Mouse (Mus musculus) cerebellum, adult 8-10 months (tissue): ENCODE measurements at regions not wholly inside any gene's neighbourhood (a gene's known extent, or its start where the extent isn't known, plus 50 kb on each side); places are given as distances from the start of the nearest gene placed in this dataset.

Experiments used
- DNase-seq: peaks from one replicate; pipeline ENCODE4 v3.0.0; 2022

DNA sequence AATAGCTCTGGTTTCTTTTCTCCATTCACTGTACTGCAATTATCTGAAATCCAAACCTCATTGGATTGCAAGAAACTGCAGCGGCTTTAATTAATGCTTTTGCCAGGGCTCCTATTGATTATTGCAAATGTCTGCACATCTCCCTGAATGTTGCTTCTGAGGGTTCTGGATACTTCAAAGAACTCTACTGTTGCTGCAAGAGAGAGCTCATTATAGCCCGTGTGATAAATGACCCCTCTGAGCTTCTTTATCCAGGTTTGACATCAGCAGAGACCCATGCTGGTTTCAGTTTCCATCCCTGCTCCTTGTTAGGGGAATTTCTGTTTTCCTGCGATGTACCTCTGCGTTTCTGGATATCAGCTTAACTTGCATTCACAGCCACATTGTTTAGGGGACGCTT lies 78.4 kb upstream of the Nav3 start:
- DNase-seq, result no peak

GRCm38 (mm10) chr10:110542712-110543111 lies 86.7 kb upstream of the Nav3 start:
- DNase-seq, result no peak

- peak; percentile 4 for DNase-seq
Observed at GRCm38 (mm10) chr10:110548391-110548790, 92.4 kb upstream of the Nav3 start.

DNA sequence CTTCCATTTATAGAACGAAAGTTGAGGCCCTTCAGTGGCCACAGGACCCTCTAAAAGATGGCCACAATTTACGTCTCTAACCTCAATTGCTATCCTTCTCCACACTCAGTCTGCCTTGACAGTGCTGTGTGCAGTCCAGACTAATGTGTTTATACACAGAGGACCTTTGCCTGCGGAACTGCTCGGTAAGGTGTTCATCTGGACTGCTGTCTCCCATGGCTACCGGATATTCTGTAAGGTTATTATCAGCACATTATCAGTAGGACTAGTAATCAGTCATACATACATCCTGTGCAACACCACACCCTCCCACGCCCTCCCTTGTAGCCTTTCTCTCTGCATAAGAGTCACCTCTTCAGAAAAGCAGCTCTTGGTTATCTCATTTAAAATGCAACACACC lies 98.0 kb upstream of the Nav3 start:
- no peak for DNase-seq

DNA sequence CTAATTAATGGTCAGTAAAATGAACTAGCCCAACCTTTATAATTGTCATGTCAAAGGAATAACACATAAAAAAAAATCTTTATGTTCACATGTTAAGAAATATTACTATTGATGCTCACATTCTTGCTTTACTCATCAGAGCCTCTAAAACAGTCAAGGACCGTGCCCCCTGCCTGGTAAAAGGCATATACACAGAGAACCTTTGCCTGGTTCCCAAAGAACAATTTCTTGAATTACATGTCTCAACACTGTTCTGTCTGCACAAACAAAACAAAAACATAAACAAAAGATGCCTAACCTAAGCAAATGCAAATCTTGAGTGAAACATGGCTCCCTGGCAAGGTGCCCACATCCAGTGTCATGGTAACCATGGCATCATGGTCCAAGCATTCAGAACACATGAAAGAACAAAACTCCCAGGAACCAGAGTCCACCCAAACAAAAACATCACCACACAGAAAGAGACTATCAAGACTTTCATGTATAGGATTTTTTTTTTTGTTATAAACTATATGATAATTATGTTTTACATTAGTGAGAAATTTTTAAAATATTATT lies 100.4 kb upstream of the Nav3 start:
- DNase-seq, result no peak

DNA sequence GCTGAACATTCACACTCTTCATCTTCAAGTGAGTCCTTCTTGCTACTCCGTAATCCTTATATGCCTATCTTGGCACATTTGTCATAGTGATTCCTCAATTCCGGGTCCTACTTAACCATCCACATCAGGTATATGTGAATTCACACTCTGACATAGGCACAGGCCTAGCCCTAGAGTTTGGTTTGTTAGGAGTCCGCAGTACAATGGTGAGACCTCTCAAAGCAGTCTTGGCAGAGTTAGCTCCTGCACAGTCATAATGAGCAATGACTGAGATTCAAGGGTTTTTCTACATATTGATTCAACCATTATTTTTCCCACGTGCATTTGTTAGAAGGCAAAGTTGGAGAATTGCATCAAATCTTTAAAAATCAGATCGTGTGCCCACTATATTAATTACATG lies 107.1 kb upstream of the Nav3 start:
- DNase-seq, result no peak

DNA sequence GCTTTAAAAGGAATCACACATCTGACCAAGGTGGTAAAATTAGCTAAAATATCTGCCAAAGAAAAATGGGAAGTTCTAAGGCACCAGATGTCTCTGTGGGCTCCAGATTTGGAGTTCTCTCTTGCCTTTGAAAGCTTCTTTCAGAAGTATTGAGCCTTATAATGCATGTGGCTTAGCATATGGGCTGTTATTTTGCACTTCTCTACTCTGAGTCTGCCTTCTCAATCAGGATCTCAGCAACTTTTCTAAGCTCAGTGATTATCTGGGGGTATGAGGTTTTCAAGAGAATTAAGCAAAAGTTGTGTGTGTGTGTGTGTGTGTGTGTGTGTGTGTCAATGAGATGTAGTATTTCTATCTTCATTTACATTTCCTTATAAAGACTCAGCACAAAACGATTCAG lies 107.6 kb upstream of the Nav3 start:
- DNase-seq, result no peak

DNA sequence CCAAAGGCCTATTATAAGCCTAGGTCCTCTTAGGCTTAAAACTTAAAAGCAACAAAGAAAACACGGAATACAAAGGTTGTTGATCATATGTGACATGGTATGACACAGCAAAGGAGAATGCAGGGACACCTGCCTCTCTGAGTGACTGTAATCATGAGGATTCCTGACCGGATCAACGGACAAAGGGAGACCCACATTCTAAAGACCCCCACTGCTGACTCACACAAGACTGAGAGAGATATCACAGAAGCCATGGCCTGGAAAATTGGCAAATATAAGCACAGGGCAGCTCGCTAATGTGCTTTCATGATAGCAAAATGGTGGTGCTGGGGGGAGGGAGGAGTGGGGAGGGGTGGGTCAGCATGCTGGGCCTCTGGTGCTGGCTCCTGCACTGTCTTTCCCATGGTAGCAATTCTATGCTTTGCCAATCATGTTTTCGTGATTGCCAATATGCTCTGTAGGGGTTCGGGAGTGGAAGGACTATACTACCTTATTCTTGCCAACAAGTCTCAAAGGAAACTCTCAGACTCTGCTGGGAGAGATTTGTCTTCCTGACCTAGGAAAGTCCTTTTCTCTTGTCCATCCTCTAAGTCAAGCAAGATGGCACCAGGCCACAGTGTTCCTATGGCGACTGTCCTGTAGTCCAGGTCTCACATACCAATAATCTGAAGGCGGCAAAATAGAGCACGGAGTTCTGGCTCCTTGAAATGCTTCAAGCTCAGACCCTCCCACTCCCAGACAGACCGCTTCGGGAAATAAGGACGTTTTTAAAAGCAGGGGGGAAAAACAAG lies 110.5 kb upstream of the Nav3 start:
- DNase-seq, result no peak

DNA sequence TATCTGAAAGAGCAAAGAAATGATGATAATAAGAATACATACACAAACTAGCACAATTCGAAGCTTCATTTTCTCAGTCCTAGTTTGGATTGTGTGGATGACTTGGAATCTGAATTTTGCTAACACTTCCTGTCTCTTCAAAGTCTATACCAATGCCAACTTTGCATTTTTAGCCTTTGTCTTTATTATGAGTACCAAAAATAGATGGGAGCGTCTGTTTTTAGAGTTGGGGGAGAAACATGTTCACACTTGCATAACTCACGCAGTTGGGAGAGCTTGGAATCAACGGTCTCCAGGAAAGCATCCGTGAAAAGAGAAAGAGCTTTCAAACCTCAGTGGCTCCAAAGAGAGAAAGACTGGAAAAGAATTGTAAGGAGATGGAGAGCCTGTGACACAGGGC lies 114.5 kb upstream of the Nav3 start:
- no peak for DNase-seq

GRCm38 (mm10) chr10:110571179-110571578 lies 115.2 kb upstream of the Nav3 start:
- no peak for DNase-seq

GRCm38 (mm10) chr10:110573530-110573929 lies 117.5 kb upstream of the Nav3 start:
- no peak for DNase-seq

- DNase-seq, result no peak
Observed at GRCm38 (mm10) chr10:110586029-110586428, 130.0 kb upstream of the Nav3 start.

DNA sequence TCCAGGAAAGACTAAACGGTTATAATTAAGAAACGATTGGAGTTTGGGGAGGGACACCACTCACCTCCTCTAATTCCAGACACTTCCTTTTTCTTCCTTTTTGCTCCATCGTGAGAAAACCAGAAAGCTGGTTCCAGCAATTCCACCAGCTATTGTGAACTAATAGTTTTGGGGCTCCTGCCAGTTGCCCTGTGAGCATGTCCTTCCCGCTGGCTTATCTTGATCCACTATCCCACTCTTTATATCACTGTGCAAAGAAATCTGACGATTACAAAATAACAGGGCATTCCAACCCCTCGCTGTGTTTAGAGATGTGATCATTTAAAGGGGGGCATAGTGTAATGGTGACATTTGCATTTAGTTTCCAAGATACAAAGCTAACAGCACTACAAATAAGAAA lies 130.5 kb upstream of the Nav3 start:
- DNase-seq, result no peak

- DNase-seq, result no peak
Observed at GRCm38 (mm10) chr10:110587529-110587928, 131.5 kb upstream of the Nav3 start.

- no peak for DNase-seq
Observed at GRCm38 (mm10) chr10:110600352-110600853, 144.4 kb upstream of the Nav3 start.

DNA sequence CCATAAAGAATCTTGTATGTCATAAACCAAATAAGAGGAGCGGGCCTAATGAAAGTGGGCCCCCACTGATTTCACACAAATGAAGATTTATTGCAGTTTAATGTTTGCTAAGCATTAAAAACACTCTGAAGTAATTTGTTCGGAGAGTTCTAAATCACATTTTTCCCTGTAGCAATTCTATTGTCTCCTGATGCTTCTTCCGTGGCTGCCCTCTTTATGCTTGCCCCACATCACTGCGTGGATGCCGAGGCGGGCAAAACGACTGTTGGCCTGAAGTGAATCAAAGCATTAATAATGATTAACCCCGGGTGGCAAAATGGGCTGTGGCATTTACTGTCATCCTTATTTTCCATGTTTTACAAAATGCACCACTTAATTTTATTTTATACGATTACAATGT lies 134.9 kb upstream of the E2f7 start:
- no peak for DNase-seq

- DNase-seq, result no peak
Observed at GRCm38 (mm10) chr10:110617004-110617403, 128.2 kb upstream of the E2f7 start.

DNA sequence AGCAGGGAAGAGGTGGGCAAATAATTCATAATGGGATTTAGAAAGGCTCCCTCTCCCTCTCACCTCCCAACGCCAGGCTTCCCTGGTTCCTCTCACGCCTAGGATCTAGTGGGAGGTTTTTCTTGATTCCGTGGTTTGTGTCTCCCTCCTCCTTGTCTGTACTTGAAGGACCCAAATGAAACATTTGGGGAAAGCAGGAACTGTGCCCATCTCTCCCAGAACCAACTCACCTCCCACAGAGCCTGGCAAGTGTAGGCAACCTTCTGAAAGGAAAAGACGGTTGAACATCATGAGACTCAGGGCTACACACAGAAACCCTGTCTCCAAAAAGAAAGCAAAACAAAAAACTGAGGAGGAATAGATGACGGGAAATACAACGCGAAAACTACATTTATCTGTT lies 126.0 kb upstream of the E2f7 start:
- no peak for DNase-seq

DNA sequence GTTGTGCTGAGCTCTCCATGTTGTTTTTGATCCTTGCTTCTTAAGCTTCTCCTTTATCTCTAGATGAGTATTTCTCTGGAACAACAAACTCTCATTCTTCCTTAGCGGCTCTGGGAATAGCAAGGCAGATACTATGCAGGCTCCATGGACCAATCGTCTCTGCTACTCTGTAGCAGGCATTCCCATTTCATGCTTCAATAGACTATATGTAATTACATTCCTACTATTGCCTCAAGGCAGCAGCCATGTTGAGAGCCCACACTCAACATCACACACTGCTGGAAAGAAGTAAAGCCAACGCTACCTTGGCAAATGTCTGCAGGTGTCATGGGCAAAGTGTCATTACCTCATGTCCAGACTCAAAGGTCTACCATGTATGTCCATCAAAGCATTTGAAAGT lies 119.6 kb upstream of the E2f7 start:
- no peak for DNase-seq

- DNase-seq, result no peak
Observed at GRCm38 (mm10) chr10:110640406-110640805, 104.8 kb upstream of the E2f7 start.

GRCm38 (mm10) chr10:110642065-110642690 lies 103.1 kb upstream of the E2f7 start:
- DNase-seq, result no peak

- DNase-seq, result no peak
Observed at GRCm38 (mm10) chr10:110647603-110648002, 97.6 kb upstream of the E2f7 start.

DNA sequence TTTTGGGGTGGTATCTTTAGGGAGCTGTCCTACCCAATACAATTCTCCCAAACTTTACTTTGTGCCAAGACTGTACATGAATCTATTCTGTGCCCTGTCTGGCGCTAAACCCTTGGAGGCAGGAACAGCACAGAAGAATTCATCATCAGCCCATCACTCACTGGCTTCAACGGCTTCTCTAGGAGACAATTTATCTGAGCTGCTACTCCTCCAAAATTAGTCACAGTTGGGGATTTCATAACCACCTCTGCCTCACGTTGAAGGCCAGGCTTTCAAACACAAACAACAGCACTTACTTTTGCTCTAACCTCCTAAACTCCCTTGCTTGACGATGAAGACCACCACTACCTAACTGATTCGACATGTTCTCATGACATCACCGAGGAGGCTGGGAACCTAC lies 95.1 kb upstream of the E2f7 start:
- DNase-seq, result no peak

DNA sequence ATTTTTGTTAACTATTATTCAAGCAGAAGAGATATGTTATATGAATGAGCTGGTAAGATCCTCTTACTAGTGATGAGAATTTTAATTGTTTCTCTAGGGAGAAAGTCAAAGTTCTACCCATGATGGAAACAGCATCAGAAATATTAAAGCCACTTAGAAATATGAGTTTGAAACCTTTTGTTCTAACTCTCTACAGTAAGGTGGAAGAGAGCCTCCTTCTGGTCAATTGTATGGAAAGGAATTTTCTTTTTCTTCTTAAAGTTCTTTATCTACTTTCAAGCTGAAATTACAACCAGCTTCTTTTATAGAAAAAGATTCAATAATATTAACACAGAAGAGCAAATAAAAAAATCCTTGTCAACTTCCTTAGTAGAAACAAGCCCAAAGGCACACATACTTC lies 94.4 kb upstream of the E2f7 start:
- no peak for DNase-seq
